Mouse (Mus musculus): Measurements from ENCODE around the gene Klk1. TPM values are rescaled to one million over a fixed set of nuclear protein-coding genes. Genes with fewer than 3 reads are reported as not detected.
"Not testable (repeated sequence)": the region's sequence is repeated elsewhere in the genome, so short reads cannot be mapped to it uniquely, and the experiment has no call there.

The Klk1 gene
- not detected for polyA plus RNA-seq (2012; fragmentation: generic; extraction: Trizol)

GRCm38 (mm10) chr7:44225076-44225475 is at the start of gene Klk1:
Gene Klk1 (plus strand): TSS chr7:44225360.
- Histone ChIP-seq H3K79me2 (ENCODE audit: control insufficient read depth, insufficient read depth) (no peaks in the 10 kb centered on the region), H3K4me2 (ENCODE audit: low read depth) (no peak within 1 kb of the TSS), H3K36me3 (ENCODE audit: control insufficient read depth, insufficient read depth) (no peaks in the 10 kb centered on the region), H3K27me3 (ENCODE audit: control insufficient read depth, insufficient read depth, insufficient read length) (peaks cover 33% of the 10 kb centered on the region), H3K4me3 (no peak within 1 kb of the TSS), H3ac (ENCODE audit: control insufficient read depth, insufficient read length) (no peak within 1 kb of the TSS)
- TF ChIP-seq SRF (IDR thresholded peaks at IDR 0.05; ENCODE audit: control insufficient read depth, insufficient read length, low read depth), result no peak
- TF ChIP-seq MYOG (IDR thresholded peaks at IDR 0.05; ENCODE audit: control insufficient read depth in 1 of 3, insufficient read depth in 1 of 3, insufficient read length in 2 of 3, low read depth in 2 of 3), result no peak

GRCm38 (mm10) chr7:44179299-44180045 is 45.7 kb upstream of the Klk1 start:
- Histone ChIP-seq H3K79me2 (ENCODE audit: control insufficient read depth, insufficient read depth) (no peaks in the 10 kb centered on the region), H3K4me3 (no peak overlapping the region), H3ac (ENCODE audit: control insufficient read depth, insufficient read length) (no peak overlapping the region), H3K36me3 (ENCODE audit: control insufficient read depth, insufficient read depth) (no peaks in the 10 kb centered on the region), H3K4me2 (ENCODE audit: low read depth) (no peak overlapping the region), H3K27me3 (ENCODE audit: control insufficient read depth, insufficient read depth, insufficient read length) (no peaks in the 10 kb centered on the region)
- TF ChIP-seq MYOG (IDR thresholded peaks at IDR 0.05; ENCODE audit: control insufficient read depth in 1 of 3, insufficient read depth in 1 of 3, insufficient read length in 2 of 3, low read depth in 2 of 3), result no peak

GRCm38 (mm10) chr7:44186516-44186915 is 38.6 kb upstream of the Klk1 start:
- not testable (repeated sequence) for H3K27me3 ChIP-seq (ENCODE audit: control insufficient read depth, insufficient read depth, insufficient read length); H3K79me2 ChIP-seq (ENCODE audit: control insufficient read depth, insufficient read depth); H3K36me3 ChIP-seq (ENCODE audit: control insufficient read depth, insufficient read depth); H3K4me2 ChIP-seq (ENCODE audit: low read depth); H3ac ChIP-seq (ENCODE audit: control insufficient read depth, insufficient read length); H3K4me3 ChIP-seq

- not testable (repeated sequence) for H3ac ChIP-seq (ENCODE audit: control insufficient read depth, insufficient read length); H3K4me3 ChIP-seq; H3K4me2 ChIP-seq (ENCODE audit: low read depth)
These were observed 37.2 kb upstream of the Klk1 start, which contains the start of gene Klk1b24 for GRCm38 (mm10) chr7:44187936-44188335. Gene Klk1b24 (plus strand): TSS chr7:44188236.

GRCm38 (mm10) chr7:44193466-44193865 is 31.7 kb upstream of the Klk1 start:
- H3K4me3 ChIP-seq; H3K36me3 ChIP-seq (ENCODE audit: control insufficient read depth, insufficient read depth); H3K4me2 ChIP-seq (ENCODE audit: low read depth); H3ac ChIP-seq (ENCODE audit: control insufficient read depth, insufficient read length); H3K79me2 ChIP-seq (ENCODE audit: control insufficient read depth, insufficient read depth); H3K27me3 ChIP-seq (ENCODE audit: control insufficient read depth, insufficient read depth, insufficient read length): not testable (repeated sequence)

More at GRCm38 (mm10) chr7:44187936-44188335, 37.2 kb upstream of the Klk1 start, which contains the start of gene Klk1b24:
- H3K79me2 ChIP-seq (ENCODE audit: control insufficient read depth, insufficient read depth); H3K36me3 ChIP-seq (ENCODE audit: control insufficient read depth, insufficient read depth); H3K27me3 ChIP-seq (ENCODE audit: control insufficient read depth, insufficient read depth, insufficient read length): not testable (repeated sequence)

- no peaks in the 10 kb centered on the region for H3K27me3 ChIP-seq (ENCODE audit: control insufficient read depth, insufficient read depth, insufficient read length)
- no peaks in the 10 kb centered on the region for H3K36me3 ChIP-seq (ENCODE audit: control insufficient read depth, insufficient read depth)
- H3K4me3 ChIP-seq, result no peak within 1 kb of the TSS
- H3K4me2 ChIP-seq (ENCODE audit: low read depth), result no peak within 1 kb of the TSS
- TF ChIP-seq TCF3 (IDR thresholded peaks at IDR 0.05; ENCODE audit: insufficient read length, low read depth) (no peak), REST (IDR thresholded peaks at IDR 0.05; ENCODE audit: insufficient read depth, insufficient read length) (no peak), E2F4 (IDR thresholded peaks at IDR 0.05; ENCODE audit: insufficient read depth) (no peak)
- no peak within 1 kb of the TSS for H3ac ChIP-seq (ENCODE audit: control insufficient read depth, insufficient read length)
- no peaks in the 10 kb centered on the region for H3K79me2 ChIP-seq (ENCODE audit: control insufficient read depth, insufficient read depth)
These were observed 27.3 kb upstream of the Klk1 start, which contains the start of gene Klk1b3 for GRCm38 (mm10) chr7:44197891-44198290. Gene Klk1b3 (plus strand): TSS chr7:44198191.

- not testable (repeated sequence) for H3ac ChIP-seq (ENCODE audit: control insufficient read depth, insufficient read length); H3K27me3 ChIP-seq (ENCODE audit: control insufficient read depth, insufficient read depth, insufficient read length); H3K79me2 ChIP-seq (ENCODE audit: control insufficient read depth, insufficient read depth); H3K36me3 ChIP-seq (ENCODE audit: control insufficient read depth, insufficient read depth); H3K4me2 ChIP-seq (ENCODE audit: low read depth); H3K4me3 ChIP-seq
These were observed 18.0 kb upstream of the Klk1 start, which contains the start of gene Klk1b4 for GRCm38 (mm10) chr7:44207135-44207534. Gene Klk1b4 (plus strand): TSS chr7:44207435.

- H3K79me2 ChIP-seq (ENCODE audit: control insufficient read depth, insufficient read depth), result no peaks in the 10 kb centered on the region
- no peak overlapping the region for H3K4me3 ChIP-seq
- no peaks in the 10 kb centered on the region for H3K36me3 ChIP-seq (ENCODE audit: control insufficient read depth, insufficient read depth)
- no peak overlapping the region for H3ac ChIP-seq (ENCODE audit: control insufficient read depth, insufficient read length)
- no peaks in the 10 kb centered on the region for H3K27me3 ChIP-seq (ENCODE audit: control insufficient read depth, insufficient read depth, insufficient read length)
- H3K4me2 ChIP-seq (ENCODE audit: low read depth), result no peak overlapping the region
- TF ChIP-seq TCF3 (IDR thresholded peaks at IDR 0.05; ENCODE audit: insufficient read length, low read depth), result no peak
- no peak for TF ChIP-seq E2F4 (IDR thresholded peaks at IDR 0.05; ENCODE audit: insufficient read depth)
- no peak for TF ChIP-seq MYOD1 (IDR thresholded peaks at IDR 0.05; ENCODE audit: control insufficient read depth in 1 of 3, insufficient read length in 2 of 3, low read depth in 2 of 3)
- TF ChIP-seq MAX (IDR thresholded peaks at IDR 0.05; ENCODE audit: low read depth), result no peak
- no peak for TF ChIP-seq REST (IDR thresholded peaks at IDR 0.05; ENCODE audit: insufficient read depth, insufficient read length)
- TF ChIP-seq TCF12 (IDR thresholded peaks at IDR 0.05; ENCODE audit: insufficient read depth, poor library complexity, severe bottlenecking), result no peak
- TF ChIP-seq SRF (IDR thresholded peaks at IDR 0.05; ENCODE audit: control insufficient read depth, insufficient read length, low read depth), result no peak
- no peak for TF ChIP-seq POLR2A (IDR thresholded peaks at IDR 0.05; ENCODE audit: insufficient read length, low read depth)
- no peak for TF ChIP-seq POLR2AphosphoS2 (IDR thresholded peaks at IDR 0.05; ENCODE audit: insufficient read length, low read depth)
- no peak for TF ChIP-seq CEBPB (IDR thresholded peaks at IDR 0.05; ENCODE audit: insufficient read depth, poor library complexity, severe bottlenecking)
- TF ChIP-seq MYOG (IDR thresholded peaks at IDR 0.05; ENCODE audit: control insufficient read depth in 1 of 3, insufficient read depth in 1 of 3, insufficient read length in 2 of 3, low read depth in 2 of 3), result no peak
- TF ChIP-seq USF1 (IDR thresholded peaks at IDR 0.05; ENCODE audit: low read depth), result no peak
These were observed 16.9 kb upstream of the Klk1 start for GRCm38 (mm10) chr7:44208307-44208706.

Measured in myocyte (in vitro differentiated cells).